Mouse (Mus musculus) embryonic facial prominence, embryonic 13.5 days (tissue): ENCODE data around the gene Raly. TPM values are rescaled to one million over a fixed set of nuclear protein-coding genes. Genes with fewer than 3 reads are reported as not detected.
"Not testable (repeated sequence)": the region's sequence is repeated elsewhere in the genome, so short reads cannot be mapped to it uniquely, and the experiment has no call there.

Experiments used
- ATAC-seq: fragments of 200-750 bp; cut with Nextera tagmentation; 2 replicates; pipeline ENCODE4 v1.8.0; 2017; ENCODE audit warnings: low read depth; ENCODE audit not compliant: insufficient number of reproducible peaks, insufficient read depth, low FRiP score, low TSS enrichment
- H3K27ac ChIP-seq: fragments of 300-500 bp; sonication (generic); 2 replicates; pipeline ENCODE4 v1.5.1; 2015; ENCODE audit warnings: moderate library complexity, mild to moderate bottlenecking, inconsistent platforms
- H3K27me3 ChIP-seq: fragments of 300-500 bp; sonication (generic); 2 replicates; pipeline ENCODE4 v1.6.1; 2015; ENCODE audit warnings: mild to moderate bottlenecking, inconsistent platforms
- H3K36me3 ChIP-seq: fragments of 300-500 bp; sonication (generic); 2 replicates; pipeline ENCODE4 v1.6.1; 2015; ENCODE audit warnings: mild to moderate bottlenecking, inconsistent platforms
- H3K4me1 ChIP-seq: fragments of 300-500 bp; sonication (generic); 2 replicates; pipeline ENCODE4 v1.6.1; 2015; ENCODE audit warnings: inconsistent platforms
- H3K4me2 ChIP-seq: fragments of 300-500 bp; sonication (generic); 2 replicates; pipeline ENCODE4 v1.6.1; 2015; ENCODE audit warnings: moderate library complexity, mild to moderate bottlenecking, inconsistent platforms
- H3K4me3 ChIP-seq: fragments of 300-500 bp; sonication (generic); 2 replicates; pipeline ENCODE4 v1.5.1; 2015; ENCODE audit warnings: mild to moderate bottlenecking, inconsistent platforms
- H3K9ac ChIP-seq: fragments of 300-500 bp; sonication (generic); 2 replicates; pipeline ENCODE4 v1.6.1; 2015; ENCODE audit warnings: mild to moderate bottlenecking, inconsistent platforms
- H3K9me3 ChIP-seq: fragments of 300-500 bp; sonication (generic); 2 replicates; pipeline ENCODE4 v1.6.1; 2016; ENCODE audit warnings: inconsistent platforms
- WGBS: fragments of 180-500 bp; shearing (Covaris S2); methylation state at CpG from one replicate; pipeline ENCODE4 v1.1.7; 2015; ENCODE audit warnings: mixed read lengths; 5-methylcytosine and 5-hydroxymethylcytosine counted together
- polyA plus RNA-seq: library from polyadenylated mRNA; unstranded; fragments of >200 nt; fragmentation: Nextera tagmentation; extraction: Ambion mirVana; gene quantifications from 2 replicates; pipeline ENCODE4 v1.2.1, GENCODE M21; 2015

The Raly gene
- polyA plus RNA-seq, 1 experiment from 2014 or later, result 58.3 TPM

- Histone ChIP-seq H3K36me3 (peaks cover 96% of the 10 kb centered on the region), H3K9me3 (no peaks in the 10 kb centered on the region), H3K4me3 (no peak overlapping the region), H3K4me1 (no peaks in the 10 kb centered on the region), H3K4me2 (no peak overlapping the region), H3K27ac (no peak overlapping the region), H3K9ac (no peak overlapping the region), H3K27me3 (no peaks in the 10 kb centered on the region)
- WGBS, result 73% methylated on average over 3 of the region's 3 CpGs
- ATAC-seq, result no peak
Observed at GRCm38 (mm10) chr2:154865696-154866095, 74.8 kb downstream of the Raly start.

- no peak for ATAC-seq
- 97% methylated on average over 1 of the region's 1 CpGs for WGBS
- H3K4me2 ChIP-seq, result no peak overlapping the region
- H3K27me3 ChIP-seq, result no peaks in the 10 kb centered on the region
- no peak overlapping the region for H3K4me3 ChIP-seq
- H3K4me1 ChIP-seq, result no peaks in the 10 kb centered on the region
- H3K9me3 ChIP-seq, result no peaks in the 10 kb centered on the region
- no peak overlapping the region for H3K9ac ChIP-seq
- H3K36me3 ChIP-seq, result peaks cover 92% of the 10 kb centered on the region
- H3K27ac ChIP-seq, result no peak overlapping the region
Observed at GRCm38 (mm10) chr2:154868106-154868505, 77.2 kb downstream of the Raly start.

GRCm38 (mm10) chr2:154869954-154870641 lies 79.2 kb downstream of the Raly start:
- H3K9ac ChIP-seq, result no peak overlapping the region
- no peaks in the 10 kb centered on the region for H3K4me1 ChIP-seq
- no peak overlapping the region for H3K27ac ChIP-seq
- H3K4me3 ChIP-seq, result no peak overlapping the region
- H3K36me3 ChIP-seq, result peaks cover 86% of the 10 kb centered on the region
- H3K4me2 ChIP-seq, result no peak overlapping the region
- no peak for ATAC-seq
- no peaks in the 10 kb centered on the region for H3K27me3 ChIP-seq
- no peaks in the 10 kb centered on the region for H3K9me3 ChIP-seq

GRCm38 (mm10) chr2:154876621-154877020 lies 85.7 kb downstream of the Raly start:
- Histone ChIP-seq H3K27me3 (no peaks in the 10 kb centered on the region), H3K9ac (no peak overlapping the region), H3K4me3 (no peak overlapping the region), H3K36me3 (peaks cover 68% of the 10 kb centered on the region), H3K9me3 (no peaks in the 10 kb centered on the region), H3K27ac (no peak overlapping the region), H3K4me2 (no peak overlapping the region), H3K4me1 (no peaks in the 10 kb centered on the region)
- no peak for ATAC-seq
- whole genome bisulfite sequencing, result 81% methylated on average over 2 of the region's 2 CpGs

- H3K9me3 ChIP-seq, result no peaks in the 10 kb centered on the region
- peaks cover 15% of the 10 kb centered on the region for H3K4me1 ChIP-seq
- H3K4me3 ChIP-seq, result peak overlapping the region; percentile 82
- ATAC-seq, result no peak
- peaks cover 11% of the 10 kb centered on the region for H3K36me3 ChIP-seq
- H3K27ac ChIP-seq, result peak overlapping the region; percentile 89; the same call in 1 of the 2 replicates
- WGBS, result 11% methylated on average over 2 of the region's 2 CpGs
- H3K9ac ChIP-seq, result peak overlapping the region; percentile 93
- H3K27me3 ChIP-seq, result no peaks in the 10 kb centered on the region
- H3K4me2 ChIP-seq, result peak overlapping the region; percentile 83
Observed at GRCm38 (mm10) chr2:154891585-154891984, 100.7 kb downstream of the Raly start.

GRCm38 (mm10) chr2:154892201-154893044 lies 101.5 kb downstream of the Raly start, which contains the start of gene Eif2s2:
Gene Eif2s2, minus strand, starts transcription at chr2:154892935.
- H3K9me3 ChIP-seq, result no peaks in the 10 kb centered on the region
- peak within 1 kb of the TSS; percentile 89 for H3K27ac ChIP-seq
- ATAC-seq, result peak; percentile 89
- H3K4me3 ChIP-seq, result peak within 1 kb of the TSS; percentile 82
- H3K27me3 ChIP-seq, result no peaks in the 10 kb centered on the region
- peaks cover 5% of the 10 kb centered on the region for H3K36me3 ChIP-seq
- peak within 1 kb of the TSS; percentile 93 for H3K9ac ChIP-seq
- under 1% methylated on average over 75 of the region's 75 CpGs for WGBS
- H3K4me2 ChIP-seq, result peak within 1 kb of the TSS; percentile 83
- H3K4me1 ChIP-seq, result peaks cover 15% of the 10 kb centered on the region

GRCm38 (mm10) chr2:154893045-154893385 lies 102.1 kb downstream of the Raly start:
- Histone ChIP-seq H3K9me3 (no peaks in the 10 kb centered on the region), H3K36me3 (peaks cover 1% of the 10 kb centered on the region), H3K9ac (peak overlapping the region; percentile 63), H3K4me1 (peaks cover 15% of the 10 kb centered on the region), H3K4me3 (peak overlapping the region; percentile 82), H3K4me2 (peak overlapping the region; percentile 62), H3K27ac (no peak overlapping the region; the same call in 1 of the 2 replicates), H3K27me3 (no peaks in the 10 kb centered on the region)
- 9% methylated on average over 12 of the region's 12 CpGs for WGBS
- no peak for ATAC-seq

GRCm38 (mm10) chr2:154893548-154893947 lies 102.7 kb downstream of the Raly start:
- Histone ChIP-seq H3K9me3 (no peaks in the 10 kb centered on the region), H3K27me3 (no peaks in the 10 kb centered on the region), H3K4me3 (no peak overlapping the region), H3K9ac (no peak overlapping the region), H3K27ac (no peak overlapping the region), H3K4me1 (peaks cover 15% of the 10 kb centered on the region), H3K36me3 (no peaks in the 10 kb centered on the region), H3K4me2 (peak overlapping the region; percentile 62)
- no peak for ATAC-seq
- WGBS, result 61% methylated on average over 4 of the region's 4 CpGs

GRCm38 (mm10) chr2:154899004-154899403 lies 108.1 kb downstream of the Raly start:
- H3K4me2 ChIP-seq, H3K9ac ChIP-seq, H3K36me3 ChIP-seq, H3K4me3 ChIP-seq, H3K27me3 ChIP-seq, H3K9me3 ChIP-seq, H3K27ac ChIP-seq, H3K4me1 ChIP-seq, ATAC-seq: not testable (repeated sequence)
- WGBS, result 85% methylated on average over 8 of the region's 8 CpGs

GRCm38 (mm10) chr2:154899412-154899811 lies 108.5 kb downstream of the Raly start:
- ATAC-seq, H3K36me3 ChIP-seq: not testable (repeated sequence)
- 84% methylated on average over 4 of the region's 4 CpGs for WGBS

GRCm38 (mm10) chr2:154902111-154902510 lies 111.2 kb downstream of the Raly start:
- Histone ChIP-seq H3K9ac (no peak overlapping the region), H3K4me2 (no peak overlapping the region), H3K27me3 (no peaks in the 10 kb centered on the region), H3K4me1 (no peaks in the 10 kb centered on the region), H3K4me3 (no peak overlapping the region), H3K9me3 (no peaks in the 10 kb centered on the region), H3K27ac (no peak overlapping the region), H3K36me3 (no peaks in the 10 kb centered on the region)
- ATAC-seq, result no peak
- 83% methylated on average over 3 of the region's 3 CpGs for WGBS

More at GRCm38 (mm10) chr2:154899412-154899811, 108.5 kb downstream of the Raly start:
- not testable (repeated sequence) for H3K27me3 ChIP-seq, H3K9me3 ChIP-seq, H3K9ac ChIP-seq, H3K27ac ChIP-seq, H3K4me2 ChIP-seq, H3K4me3 ChIP-seq, H3K4me1 ChIP-seq

GRCm38 (mm10) chr2:154905796-154906195 lies 114.9 kb downstream of the Raly start:
- Histone ChIP-seq H3K4me2 (no peak overlapping the region), H3K4me1 (no peaks in the 10 kb centered on the region), H3K27me3 (no peaks in the 10 kb centered on the region), H3K36me3 (no peaks in the 10 kb centered on the region), H3K27ac (no peak overlapping the region), H3K9ac (no peak overlapping the region), H3K9me3 (no peaks in the 10 kb centered on the region), H3K4me3 (no peak overlapping the region)
- 51% methylated on average over 2 of the region's 2 CpGs for WGBS
- no peak for ATAC-seq
